Mouse (Mus musculus): Measurements from ENCODE around the gene Naa25. TPM values are rescaled to one million over a fixed set of nuclear protein-coding genes. Genes with fewer than 3 reads are reported as not detected.

The Naa25 gene
- 10 to 100 TPM; 38.8 to 40.4 TPM for total RNA-seq (2021)
- long read RNA-seq, experiment 1, full-length matches to known transcripts: 23 of 37 reads
- long read RNA-seq, experiment 1, partial matches to known transcripts: 9 of 37 reads
- long read RNA-seq, experiment 1, other reads (novel, unspliced or antisense): 5 of 37 reads
- long read RNA-seq, experiment 2, full-length matches to known transcripts: 12 of 113 reads
- long read RNA-seq, experiment 2, partial matches to known transcripts: 82 of 113 reads
- long read RNA-seq, experiment 2, other reads (novel, unspliced or antisense): 19 of 113 reads

DNA sequence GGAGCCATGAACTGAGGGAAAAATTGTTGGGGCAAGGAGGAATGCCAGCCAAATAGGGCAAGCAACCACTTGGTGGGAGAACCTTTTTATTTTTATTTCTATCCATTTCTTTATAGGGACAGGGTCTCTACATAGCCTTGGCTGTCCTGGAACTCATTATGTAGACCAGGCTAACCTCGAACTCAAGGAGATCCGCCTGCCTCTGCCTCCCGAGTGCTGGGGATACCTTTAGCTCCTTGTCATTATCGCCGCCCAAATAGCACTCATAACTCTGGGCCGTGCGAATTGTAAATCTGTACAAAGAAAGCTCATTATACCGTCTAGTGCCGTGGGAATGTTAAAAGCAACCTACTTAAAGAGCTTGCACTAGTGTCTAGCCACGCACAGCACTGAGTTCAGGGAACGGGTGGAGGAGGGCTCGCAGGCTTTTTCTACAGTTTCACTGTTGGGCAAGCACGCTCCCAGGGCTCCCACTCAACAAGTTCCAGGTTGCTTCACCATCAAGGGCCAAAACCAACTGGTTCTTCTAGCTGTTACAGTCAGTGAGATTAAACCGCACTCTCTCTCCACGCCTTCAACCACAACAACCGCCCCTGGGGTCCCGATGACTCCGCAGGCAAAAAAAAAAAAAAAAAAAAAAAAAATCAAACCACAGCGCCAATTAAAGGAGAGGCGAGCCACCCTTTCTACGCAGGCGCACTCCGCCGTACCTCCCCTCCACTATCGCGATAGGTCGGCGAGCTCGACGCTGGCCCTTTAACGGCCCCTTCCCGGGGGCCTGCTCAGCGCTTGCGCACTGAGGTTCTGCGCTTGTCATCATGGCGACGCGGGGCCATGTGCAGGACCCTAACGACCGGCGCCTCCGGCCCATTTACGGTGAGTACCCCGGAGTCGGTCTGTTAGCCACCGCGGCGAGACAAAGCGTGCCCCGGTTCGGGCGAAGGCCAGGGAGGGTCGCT is at the start of gene Naa25:
Naa25 (plus strand) TSS at position 750 of the 959 bp plus-strand sequence.
- DNase-seq (ENCODE audit: low spot score in 2 of 2): peak; percentile 93 to 94

DNA sequence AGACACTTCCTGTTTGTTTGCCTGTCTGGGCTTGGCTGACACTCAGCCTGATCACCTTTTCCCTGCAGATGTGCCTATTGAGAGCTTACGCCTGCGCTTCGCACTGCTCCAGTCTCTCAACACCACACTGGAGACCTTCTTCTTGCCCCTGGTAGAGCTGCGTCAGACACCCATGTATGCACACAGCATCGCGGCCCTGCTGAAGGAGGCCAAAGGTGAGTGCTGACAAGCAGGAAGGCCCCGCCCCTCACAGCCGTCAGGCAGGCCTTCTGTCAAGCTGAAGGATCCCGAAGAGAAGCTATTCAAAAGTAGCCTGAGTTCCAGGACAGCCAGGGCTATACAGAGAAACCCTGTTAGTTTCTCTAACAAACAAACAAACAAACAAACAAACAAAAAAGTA is 38.5 kb upstream of the Naa25 start:
- no peak for DNase-seq (ENCODE audit: low spot score in 2 of 2)

DNA sequence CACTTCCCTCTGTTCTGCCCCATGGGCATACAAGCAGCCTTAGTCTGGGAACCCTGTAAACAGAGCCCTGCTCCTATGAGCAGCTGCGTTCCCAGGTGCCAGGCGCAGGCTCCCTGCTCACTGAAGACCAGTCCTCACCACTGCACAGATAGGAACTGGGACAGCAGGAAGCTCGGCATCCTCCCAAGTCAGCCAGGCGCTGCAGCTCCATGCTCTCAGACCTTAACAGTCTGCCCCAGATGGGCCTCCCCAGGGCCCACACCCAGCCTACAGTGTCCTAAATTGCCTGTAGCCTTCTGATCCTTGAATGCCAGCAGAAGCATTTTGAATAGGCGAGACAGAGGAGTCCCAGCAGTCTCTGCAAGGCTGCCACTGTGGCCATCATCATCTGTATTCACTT is 36.0 kb upstream of the Naa25 start:
- no peak for DNase-seq (ENCODE audit: low spot score in 2 of 2)

DNA sequence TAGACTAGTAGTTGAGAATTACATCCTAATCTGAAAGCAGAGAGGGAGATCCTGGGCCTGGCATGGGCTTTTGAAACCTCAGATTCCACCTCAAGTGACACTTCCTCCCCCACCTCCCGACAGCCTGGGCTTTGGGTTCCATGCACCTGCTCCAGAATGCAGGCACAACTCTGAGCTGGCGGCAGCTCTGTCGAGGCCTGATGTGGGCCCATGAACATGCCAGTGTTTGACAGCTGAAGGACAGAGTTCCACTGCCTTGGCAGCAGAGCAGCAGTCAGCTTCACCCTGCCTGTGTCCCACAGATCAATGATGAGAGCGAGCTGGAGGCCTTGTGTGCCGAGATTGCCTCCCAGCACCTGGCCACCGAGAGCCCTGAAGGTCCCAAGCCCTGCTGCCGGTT is 34.3 kb upstream of the Naa25 start:
- DNase-seq (ENCODE audit: low spot score in 2 of 2): peak in 1 of 2 experiments; percentile 17

DNA sequence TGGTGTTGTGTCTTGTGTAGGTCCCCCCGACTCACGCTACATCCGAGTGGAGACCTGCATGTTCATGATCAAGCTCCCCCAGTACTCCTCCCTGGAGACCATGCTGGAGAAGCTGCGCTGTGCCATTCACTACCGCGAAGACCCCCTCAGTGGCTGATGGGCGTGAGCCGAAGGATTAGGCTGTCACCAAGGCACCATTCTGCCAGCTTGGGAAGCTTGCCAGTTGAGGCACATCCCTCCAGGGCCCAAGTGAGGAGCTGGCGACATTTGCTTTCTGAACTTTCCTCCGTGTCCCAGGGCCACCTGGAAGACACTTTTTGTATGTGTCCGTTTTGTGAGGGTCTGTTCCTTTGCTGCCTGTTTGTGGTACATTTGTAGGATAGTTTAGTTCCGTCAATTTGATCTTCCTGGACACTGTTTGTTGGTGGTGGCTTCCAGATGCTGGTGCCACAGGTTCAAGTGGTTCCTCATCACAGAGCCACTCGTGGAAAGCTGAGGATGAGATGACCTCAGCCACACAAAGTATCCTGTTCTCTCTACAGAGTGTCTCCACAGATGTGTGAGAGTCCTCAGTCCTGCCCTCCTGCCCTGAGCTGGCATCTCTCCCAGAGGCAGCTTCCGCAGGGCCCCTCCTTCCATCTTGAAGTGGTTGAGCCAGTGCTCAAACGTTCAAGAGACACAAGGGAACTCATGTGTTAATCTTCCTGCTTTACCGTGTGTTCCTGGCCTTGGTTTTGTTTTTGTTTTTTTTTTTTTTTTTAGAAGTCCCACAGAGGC is 31.1 kb upstream of the Naa25 start:
- no peak for DNase-seq (ENCODE audit: low spot score in 2 of 2)

DNA sequence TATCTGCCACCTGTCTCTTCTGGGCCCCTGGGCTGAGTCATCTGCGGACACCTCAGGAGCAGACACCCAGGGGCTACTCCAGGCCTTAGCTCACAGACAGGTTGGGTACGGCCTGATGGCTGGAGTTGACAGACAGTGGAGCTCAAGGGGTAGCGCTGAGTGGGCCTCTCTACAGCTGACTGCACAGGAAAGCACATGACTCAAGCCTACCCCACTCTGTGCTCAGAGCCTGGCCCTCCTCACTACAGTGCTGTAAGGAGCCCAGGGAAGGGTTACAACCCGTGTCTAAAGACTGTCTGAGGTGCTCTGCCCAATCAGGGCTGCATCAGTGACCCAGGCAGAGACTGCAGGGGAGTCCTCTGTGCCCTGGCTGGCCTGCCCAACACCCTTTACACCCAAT is 30.5 kb upstream of the Naa25 start:
- DNase-seq (ENCODE audit: low spot score in 2 of 2): no peak

DNA sequence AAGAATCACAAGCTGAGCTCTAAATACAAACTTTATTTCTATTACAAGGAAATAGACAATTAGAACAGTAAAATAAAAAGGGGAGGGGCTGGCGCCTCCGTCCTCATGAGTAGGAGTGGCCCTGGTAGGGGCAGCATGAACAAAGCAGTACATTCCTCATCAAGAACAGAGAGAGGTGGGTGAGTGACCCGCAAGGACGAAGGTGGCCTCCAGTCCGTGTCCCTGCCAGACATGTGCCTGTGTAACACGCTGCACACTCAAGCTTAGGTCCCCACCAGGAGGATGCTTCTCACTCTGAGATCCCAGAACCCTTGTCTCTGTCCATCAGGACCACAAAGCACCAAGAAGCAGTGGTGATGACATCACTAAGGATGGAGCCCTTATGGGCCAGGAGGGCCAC is 26.0 kb upstream of the Naa25 start:
- no peak for DNase-seq (ENCODE audit: low spot score in 2 of 2)

DNA sequence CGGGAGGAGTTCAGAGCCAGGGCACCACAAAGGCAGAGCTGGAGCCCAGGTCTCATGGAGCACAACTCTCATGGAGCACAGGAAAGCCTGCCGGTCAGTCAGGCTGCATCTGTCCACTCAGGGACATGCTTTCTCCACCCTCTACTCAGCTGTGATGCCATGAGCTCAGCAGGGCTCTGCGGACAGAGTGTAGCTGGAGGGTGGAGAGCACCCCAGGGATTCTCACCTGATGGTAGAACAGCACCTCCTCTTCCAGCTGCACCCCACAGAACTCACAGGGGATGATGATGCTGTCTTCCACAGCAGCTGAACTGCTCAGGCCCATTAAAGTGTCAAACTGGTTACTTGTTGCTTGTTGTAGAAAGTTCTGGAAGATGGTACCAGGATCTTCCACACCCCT is 22.9 kb upstream of the Naa25 start:
- DNase-seq (ENCODE audit: low spot score in 2 of 2): no peak

DNA sequence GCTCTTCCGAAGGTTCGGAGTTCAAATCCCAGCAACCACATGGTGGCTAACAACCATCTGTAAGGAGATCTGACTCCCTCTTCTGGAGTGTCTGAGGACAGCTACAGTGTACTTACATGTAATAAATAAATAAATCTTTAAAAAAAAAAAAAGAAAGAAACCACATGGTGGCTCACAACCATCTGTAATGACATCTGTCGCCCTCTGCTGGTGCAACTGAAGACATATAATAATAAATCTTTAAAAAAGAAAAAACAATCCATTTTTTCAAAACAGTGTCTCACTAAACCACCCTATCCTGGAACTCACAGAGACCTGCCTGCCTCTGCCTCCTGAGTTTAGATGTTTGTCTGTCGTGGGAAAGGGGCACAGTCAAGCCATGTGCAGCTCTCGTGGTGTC is 20.8 kb upstream of the Naa25 start:
- peak in 1 of 2 experiments; percentile 17 for DNase-seq (ENCODE audit: low spot score in 2 of 2)

DNA sequence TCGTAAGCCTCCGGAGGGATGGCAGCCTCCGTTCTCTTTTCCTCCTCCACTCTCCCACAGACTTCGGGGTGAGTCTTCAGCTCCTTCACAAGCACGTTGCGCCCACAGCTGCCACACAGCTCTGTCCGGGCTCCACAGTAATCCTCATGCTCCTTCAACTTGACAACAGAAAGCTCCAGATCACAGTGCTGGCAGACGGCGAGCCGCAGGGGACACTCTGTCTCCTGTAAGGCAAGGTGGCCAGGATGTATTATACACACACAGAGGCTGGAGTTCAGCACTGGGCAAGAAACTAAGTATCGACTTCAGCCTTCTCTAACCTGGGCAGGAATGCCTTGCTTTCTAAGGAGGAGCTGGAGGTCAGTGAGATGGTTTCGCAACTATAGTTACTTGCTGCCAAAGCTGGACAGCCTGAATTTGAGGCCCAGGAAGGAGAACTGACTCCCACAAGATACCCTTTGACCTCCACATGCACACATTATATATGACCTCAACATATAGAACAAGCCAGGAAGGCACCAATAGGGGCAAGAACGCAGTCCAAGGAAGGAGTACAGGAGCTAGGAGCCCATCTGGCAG is 19.0 kb upstream of the Naa25 start:
- no peak for DNase-seq (ENCODE audit: low spot score in 2 of 2)

DNA sequence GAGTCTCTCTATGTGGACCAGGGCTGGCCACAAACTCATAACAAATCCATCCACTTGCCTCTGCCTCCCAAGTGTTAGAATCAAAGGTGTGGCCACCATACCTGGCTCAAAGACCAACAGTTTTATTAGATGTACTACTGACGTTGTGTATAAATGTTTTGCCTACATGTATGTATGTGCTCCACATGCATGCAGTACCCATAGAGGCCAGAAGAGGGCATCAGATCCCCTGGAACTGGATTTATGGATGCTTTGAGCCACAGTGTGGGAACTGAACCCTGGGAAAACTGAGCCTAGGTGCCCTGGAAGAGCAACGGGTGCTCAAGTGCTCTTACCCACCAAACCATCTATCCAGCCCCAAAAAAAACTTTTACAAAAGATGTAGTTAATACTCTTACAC is 17.0 kb upstream of the Naa25 start:
- no peak for DNase-seq (ENCODE audit: low spot score in 2 of 2)

DNA sequence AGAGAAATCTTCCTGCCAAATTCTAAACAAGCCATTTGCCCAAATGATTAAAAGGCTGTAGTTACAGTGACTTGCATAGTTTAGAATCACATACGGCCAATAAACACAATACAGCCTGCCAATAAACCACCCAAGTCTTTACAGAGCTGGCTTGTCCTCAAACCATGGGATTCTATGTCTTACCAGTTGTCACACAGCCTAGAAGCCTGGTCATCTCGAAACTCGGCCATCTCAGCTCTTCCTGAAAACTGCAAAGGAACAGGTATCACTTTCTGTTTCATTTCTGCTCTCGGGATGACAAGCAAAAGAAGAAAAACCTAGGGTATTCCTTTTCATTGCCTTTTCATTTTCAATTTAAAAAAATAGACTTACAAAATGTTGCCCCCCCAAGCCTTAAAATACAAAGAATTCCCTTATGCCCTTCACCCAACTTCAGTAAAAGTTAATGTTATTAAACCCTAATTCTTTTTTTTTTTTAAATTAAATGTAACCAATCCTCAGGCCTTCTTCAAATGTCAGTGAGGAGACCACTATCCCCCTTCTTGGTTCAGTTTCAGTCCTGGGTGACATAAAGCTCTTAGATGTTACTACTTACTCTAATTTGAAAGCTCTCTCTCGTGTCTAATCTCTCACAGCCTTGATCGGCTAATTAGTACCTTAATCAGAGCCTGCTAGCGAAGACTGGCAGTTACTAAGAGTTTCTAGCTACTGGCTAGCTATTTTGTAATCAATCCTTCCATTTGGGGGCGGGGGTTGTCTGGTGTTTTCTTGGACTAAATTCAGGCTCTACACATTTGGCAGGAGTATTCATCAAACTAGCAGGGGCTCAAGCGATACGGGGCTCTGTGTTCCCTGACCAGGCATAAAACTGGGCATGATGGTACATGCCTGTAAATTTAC is 13.6 kb upstream of the Naa25 start:
- DNase-seq (ENCODE audit: low spot score in 2 of 2): no peak

DNA sequence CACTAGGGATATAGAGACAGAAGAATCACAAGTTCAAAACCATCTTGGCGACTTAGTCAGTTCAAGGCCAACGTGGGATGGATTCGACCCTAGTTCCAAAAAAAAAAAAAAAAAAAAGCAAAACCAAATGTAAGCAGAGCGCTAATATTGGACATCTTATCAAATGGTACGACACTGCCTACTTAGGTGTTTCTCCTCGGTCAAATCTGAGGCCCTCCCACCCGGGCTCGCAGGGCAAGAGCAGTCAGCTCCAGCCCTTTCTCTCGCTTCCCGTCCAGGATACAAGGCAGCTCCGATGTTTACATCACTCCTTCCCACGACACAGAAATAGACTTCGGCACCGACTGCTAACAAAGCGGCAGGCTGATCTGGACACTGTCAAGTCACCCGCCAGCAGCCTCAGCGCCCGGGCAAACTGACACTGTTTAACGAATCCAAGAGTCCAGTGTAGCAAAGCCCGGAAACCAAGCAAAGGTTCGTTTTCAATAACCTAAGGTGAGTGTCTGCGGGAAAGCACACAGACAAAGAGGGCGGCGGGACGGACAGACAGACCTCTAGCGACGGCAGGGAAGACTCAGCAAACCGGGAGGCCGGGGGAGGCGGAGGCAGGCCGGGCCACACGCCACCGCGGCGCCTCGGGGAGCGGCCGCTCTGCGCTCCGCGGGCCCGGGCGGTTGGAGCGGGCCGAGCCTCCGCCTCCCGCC is 12.8 kb upstream of the Naa25 start:
- no peak for DNase-seq (ENCODE audit: low spot score in 2 of 2)

DNA sequence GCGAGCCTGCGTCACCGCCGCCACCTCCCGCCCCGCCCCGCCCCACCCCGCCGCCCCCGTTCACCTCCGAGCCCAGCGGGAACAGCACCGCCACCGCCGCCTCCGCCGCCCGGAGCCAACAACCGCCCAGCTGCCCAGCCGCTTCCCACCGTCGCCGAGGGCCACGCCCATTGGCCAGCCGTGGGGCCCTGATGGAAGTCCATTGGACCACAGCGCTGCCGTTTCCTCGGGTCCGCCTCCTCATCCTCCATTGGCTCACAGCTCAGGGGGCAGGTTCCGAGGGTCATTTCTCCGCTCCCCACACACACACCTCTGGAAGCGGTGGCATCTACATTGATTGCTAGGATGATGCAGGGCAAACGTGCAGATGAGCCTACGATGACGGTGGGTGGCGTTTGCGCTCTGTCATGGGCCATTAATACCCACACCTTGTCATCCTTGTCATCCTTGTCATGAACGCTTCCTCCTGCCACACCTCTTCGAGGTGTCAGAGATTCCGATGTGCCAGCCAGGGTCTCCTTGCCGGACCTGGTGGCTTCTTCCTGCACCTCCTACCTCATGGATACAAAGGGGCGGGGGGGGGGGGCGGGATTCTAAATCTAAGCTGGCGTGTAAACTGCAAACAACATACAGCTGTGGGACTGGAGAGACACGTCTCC is 12.1 kb upstream of the Naa25 start, which contains the start of gene Trafd1:
Trafd1 (minus strand) TSS at position 172 of the 659 bp plus-strand sequence.
- DNase-seq (ENCODE audit: low spot score in 2 of 2): peak; percentile 91 to 93

DNA sequence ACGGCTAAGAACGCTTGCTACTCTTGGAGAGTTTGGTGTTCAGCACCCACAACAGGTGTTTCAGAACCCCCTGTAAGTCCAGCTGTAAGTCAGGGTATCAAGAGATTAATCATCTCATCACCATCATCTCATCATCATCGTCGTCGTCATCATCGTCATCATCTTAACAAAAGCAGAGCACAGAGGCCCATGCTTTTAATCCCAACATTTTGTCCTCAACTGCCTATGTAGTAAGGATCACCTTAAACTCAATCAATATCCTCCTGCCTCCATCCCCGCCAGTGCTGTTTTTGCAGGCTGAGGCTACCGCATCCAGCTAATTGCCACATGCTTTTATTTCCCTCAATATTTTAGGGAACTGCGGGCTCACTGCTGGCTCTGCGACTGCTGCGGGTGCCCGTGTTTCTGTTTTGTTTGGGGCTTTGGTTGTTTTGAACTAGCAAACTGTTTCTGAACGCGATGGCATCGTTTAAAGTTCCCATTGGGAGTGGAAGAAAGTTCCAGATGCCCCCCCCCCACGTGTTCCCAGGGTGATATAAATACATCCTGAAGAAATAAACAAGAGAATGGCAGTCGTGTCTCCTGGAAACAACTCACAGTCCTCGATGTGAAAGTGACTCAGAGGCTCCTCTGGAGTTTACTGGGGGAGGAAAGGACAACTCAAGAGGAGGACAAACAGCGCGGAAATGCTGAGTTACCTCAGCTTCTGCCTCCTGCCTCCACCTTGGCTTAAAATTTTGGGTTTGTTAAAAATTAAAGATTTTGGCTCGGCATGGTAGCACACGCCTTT is 11.4 kb upstream of the Naa25 start:
- no peak for DNase-seq (ENCODE audit: low spot score in 2 of 2)

DNA sequence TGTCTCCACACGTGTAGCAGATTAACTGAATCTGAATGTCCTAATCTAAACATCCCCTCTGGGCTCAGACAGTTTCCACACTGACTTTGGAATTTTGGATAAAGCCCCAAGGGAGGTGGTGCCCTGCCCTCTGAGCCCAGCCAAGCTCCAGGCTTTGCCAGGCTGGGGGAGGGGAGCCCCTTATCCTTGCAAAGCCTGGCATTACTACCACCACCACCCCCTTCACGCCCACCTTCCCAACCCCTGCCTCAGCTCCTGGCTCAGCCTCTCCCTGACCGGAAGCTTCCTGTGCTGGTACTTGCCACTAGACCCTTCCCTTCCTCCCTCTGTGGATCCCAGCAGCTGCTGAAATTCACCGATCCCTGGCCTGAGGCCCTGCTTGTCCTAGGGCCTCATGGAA is 10.6 kb upstream of the Naa25 start:
- no peak for DNase-seq (ENCODE audit: low spot score in 2 of 2)

DNA sequence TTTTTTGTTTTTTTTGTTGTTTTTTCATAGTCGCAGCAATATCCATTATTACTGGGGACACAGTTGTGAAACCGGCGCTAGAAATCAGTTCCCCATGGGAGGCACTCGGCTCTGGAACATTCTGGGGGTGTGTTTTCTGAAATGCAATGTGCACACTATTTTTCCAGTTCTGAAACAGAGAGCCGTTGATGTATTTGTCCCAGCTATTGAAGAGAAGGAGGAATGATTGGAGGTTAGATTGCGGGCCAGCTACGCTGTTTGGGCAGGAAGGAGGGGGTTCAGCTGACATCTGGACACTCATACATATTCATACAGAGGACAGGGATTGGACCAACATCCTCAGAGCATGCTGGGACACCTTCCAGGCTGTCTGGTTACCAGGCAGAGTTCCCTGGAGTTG is 8.6 kb upstream of the Naa25 start:
- no peak for DNase-seq (ENCODE audit: low spot score in 2 of 2)

DNA sequence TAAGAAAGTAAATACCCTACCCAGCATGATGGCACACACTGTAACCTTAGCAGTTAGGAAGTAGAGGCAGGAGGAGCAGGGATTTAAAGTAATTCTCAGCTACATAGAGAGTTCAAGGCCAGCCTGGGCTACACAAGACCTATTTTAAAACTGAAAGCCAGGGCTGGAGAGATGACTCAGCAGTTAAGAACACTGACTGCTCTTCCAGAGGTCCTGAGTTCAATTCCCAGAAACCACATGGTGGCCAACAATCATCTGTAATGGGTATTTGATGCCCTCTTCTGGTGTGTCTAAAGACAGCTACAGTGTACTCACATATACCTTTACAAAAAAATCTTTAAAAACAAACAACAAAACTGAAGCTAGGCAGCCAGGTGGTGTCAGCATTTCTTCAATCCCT is 8.0 kb upstream of the Naa25 start:
- DNase-seq (ENCODE audit: low spot score in 2 of 2): no peak
